Mouse (Mus musculus) yolk sac, embryonic 10.5 days (tissue): ENCODE measurements around the gene Ccdc125.
"Not testable (repeated sequence)": the region's sequence is repeated elsewhere in the genome, so short reads cannot be mapped to it uniquely, and the experiment has no call there.

Source experiments
- DNase-seq: peaks from one replicate; pipeline ENCODE4 v3.0.0-alpha.2; 2017; ENCODE audit warnings: low spot score

The Ccdc125 gene

GRCm38 (mm10) chr13:100721656-100722055 lies 52.1 kb downstream of the Ccdc125 start:
- no peak for DNase-seq

- no peak for DNase-seq
Observed at GRCm38 (mm10) chr13:100724051-100724754, 54.7 kb downstream of the Ccdc125 start.

- DNase-seq = no peak
Observed at GRCm38 (mm10) chr13:100725194-100725593, 55.7 kb downstream of the Ccdc125 start.

- no peak for DNase-seq
Observed at GRCm38 (mm10) chr13:100728086-100728485, 58.6 kb downstream of the Ccdc125 start.

- DNase-seq = not testable (repeated sequence)
Observed at GRCm38 (mm10) chr13:100728530-100728929, 59.0 kb downstream of the Ccdc125 start.

GRCm38 (mm10) chr13:100730153-100730860 lies 60.8 kb downstream of the Ccdc125 start:
- no peak for DNase-seq

- peak; percentile 93 for DNase-seq
Observed at GRCm38 (mm10) chr13:100730861-100731176, 61.3 kb downstream of the Ccdc125 start, which contains the start of gene Cdk7. Gene Cdk7 (minus strand): TSS chr13:100730939.

GRCm38 (mm10) chr13:100731462-100732046 lies 62.0 kb downstream of the Ccdc125 start:
- not testable (repeated sequence) for DNase-seq

- no peak for DNase-seq
Observed at GRCm38 (mm10) chr13:100732756-100733155, 63.2 kb downstream of the Ccdc125 start.

GRCm38 (mm10) chr13:100742831-100743230 lies 73.3 kb downstream of the Ccdc125 start:
- no peak for DNase-seq

GRCm38 (mm10) chr13:100743346-100744035 lies 74.0 kb downstream of the Ccdc125 start:
- DNase-seq = no peak

GRCm38 (mm10) chr13:100744036-100744744 lies 74.7 kb downstream of the Ccdc125 start, which contains the start of gene Mrps36:
Gene Mrps36 (minus strand): TSS chr13:100744659.
- DNase-seq = peak; percentile 94

GRCm38 (mm10) chr13:100746090-100746489 lies 76.6 kb downstream of the Ccdc125 start:
- no peak for DNase-seq
